8 mouse cellular contexts compared by ENCODE assay signal in the genomic region with DNA sequence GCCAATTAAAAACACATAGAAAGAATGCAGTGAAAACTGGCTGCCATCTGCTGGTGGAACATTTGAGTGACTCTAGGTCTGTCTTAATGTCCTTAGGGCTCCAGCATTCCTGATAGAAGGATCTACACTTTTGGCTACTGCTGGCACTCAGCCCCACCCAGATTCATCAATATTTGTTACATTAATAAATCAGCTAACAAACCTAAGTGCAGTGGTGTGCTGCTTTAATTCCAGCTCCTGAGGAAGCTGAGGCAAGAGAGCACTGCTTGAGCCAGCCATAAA. TPM values are rescaled to one million over a fixed set of nuclear protein-coding genes. Genes with fewer than 3 reads are reported as not detected.
A peak's percentile ranks its signal among the peaks of the same experiment; 100 is the strongest.
DNase-seq lines count a peak whose midpoint lies in the region; ATAC-seq and TF ChIP-seq lines count a peak whose summit lies in the region.

No protein-coding gene starts in this region.

- ATAC-seq in granulocyte monocyte progenitor cell, adult 5-6 weeks (replicated peaks; ENCODE audit: poor library complexity, severe bottlenecking), result peak; percentile 41
- peak; percentile 79; the same call in 1 of the 2 replicates for ATAC-seq in stomach, embryonic 16.5 days (ENCODE audit: insufficient read depth, low FRiP score)

- no peaks in the 10 kb centered on the region for H3K36me3 ChIP-seq in thymus, adult 2 months (ENCODE audit: control insufficient read depth, insufficient read depth, low read length)
- no peaks in the 10 kb centered on the region for H3K36me3 ChIP-seq in stomach, embryonic 16.5 days (ENCODE audit: control insufficient read depth, insufficient read depth, low read length)

- TF ChIP-seq POLR2A in thymus, adult 2 months (IDR thresholded peaks at IDR 0.05; ENCODE audit: control insufficient read depth, extremely low read depth, insufficient read depth, low read length, poor library complexity), result no peak

- TF ChIP-seq CTCF in thymus, adult 2 months (IDR thresholded peaks at IDR 0.05; ENCODE audit: borderline replicate concordance, control insufficient read depth, extremely low read depth, insufficient read depth, low read length, poor library complexity), result no peak

- intact Hi-C loops in left cerebral cortex, postnatal 36 days (cut with DNase I), result loop anchor here (2.0 kb wide), 1 partner anchor 97 kb away; no protein-coding TSS in a partner anchor

- no peaks in the 10 kb centered on the region for H3K27me3 ChIP-seq in thymus, adult 2 months (ENCODE audit: control insufficient read depth, insufficient read depth, low read length)
- H3K27me3 ChIP-seq in stomach, embryonic 16.5 days (ENCODE audit: control insufficient read depth, insufficient read depth, low read length), result no peaks in the 10 kb centered on the region

- H3K27ac ChIP-seq in thymus, adult 2 months (ENCODE audit: control insufficient read depth, insufficient read depth, low read length), result no peak overlapping the region
- no peak overlapping the region; the same call in 1 of the 2 replicates for H3K27ac ChIP-seq in stomach, embryonic 16.5 days (ENCODE audit: low read length)

- H3K4me2 ChIP-seq in stomach, embryonic 16.5 days (ENCODE audit: low read depth, low read length), result peak overlapping the region; percentile 41

- DNase-seq in thymus, adult 2 months, result peak; percentile 22
- DNase-seq in thymus, postnatal 0 days (ENCODE audit: low spot score), result no peak
- peak; percentile 67 for DNase-seq in cerebellum, postnatal 10 days
- peak; percentile 71 for DNase-seq in kidney, adult 18-20 months
- DNase-seq in left cerebral cortex, postnatal 36 days (ENCODE audit: low spot score in 2 of 2), result peak; percentile 26 to 46
- DNase-seq in mesoderm, embryonic 11.5 days (ENCODE audit: low read depth, low spot score), result peak; percentile 27

- 0 out of 2 replicates have a peak overlapping the region, but pooled peaks have one; percentile 19 for H3K9ac ChIP-seq in stomach, embryonic 16.5 days (ENCODE audit: low read length)

- peaks cover 11% of the 10 kb centered on the region for H3K4me1 ChIP-seq in thymus, adult 2 months (replicated peaks; ENCODE audit: control insufficient read depth, insufficient read depth, low read length)
- H3K4me1 ChIP-seq in stomach, embryonic 16.5 days (ENCODE audit: control insufficient read depth, insufficient read depth, low read length), result no peaks in the 10 kb centered on the region

- H3K9me3 ChIP-seq in stomach, embryonic 16.5 days (replicated peaks; ENCODE audit: control insufficient read depth, low read length), result no peaks in the 10 kb centered on the region

- H3K4me3 ChIP-seq in thymus, adult 2 months (ENCODE audit: control insufficient read depth, insufficient read depth, low read length), result no peak overlapping the region
- H3K4me3 ChIP-seq in stomach, embryonic 16.5 days (replicated peaks; ENCODE audit: low read length), result 0 out of 2 replicates have a peak overlapping the region, but pooled peaks have one; percentile 11

RNA-seq across cellular contexts. Expression of a gene that starts 32.7 kb away (rescaled TPM):
- polyA plus RNA-seq in thymus, adult 2 months (2012; rRNA removed), result 28.9 and 29.2 TPM in 2 replicates
- 77.5 and 89.0 TPM in 2 replicates for polyA plus RNA-seq in thymus, postnatal 0 days (2015; fragmentation: Nextera tagmentation; extraction: Ambion mirVana)
- total RNA-seq in granulocyte monocyte progenitor cell, adult 5-6 weeks (2014; fragmentation: Nextera tagmentation), result 55.5 and 62.8 TPM in 2 replicates
- total RNA-seq in granulocyte monocyte progenitor cell, adult 5-6 weeks (2017), result 50.5 and 52.5 TPM in 2 replicates
- 10 to 100 TPM; 30.0 to 33.0 TPM for total RNA-seq in left cerebral cortex, postnatal 36 days (2021)
- 188 and 195 TPM in 2 replicates for polyA plus RNA-seq in stomach, embryonic 16.5 days (2015; fragmentation: Nextera tagmentation; extraction: Ambion mirVana)

RNA-seq across cellular contexts. Expression of a gene that starts 49.4 kb away (rescaled TPM):
- polyA plus RNA-seq in thymus, adult 2 months (2012; rRNA removed), result 3.7 and 4.0 TPM in 2 replicates
- polyA plus RNA-seq in thymus, postnatal 0 days (2015; fragmentation: Nextera tagmentation; extraction: Ambion mirVana), result 15.3 and 20.8 TPM in 2 replicates
- not detected in 2 replicates for total RNA-seq in granulocyte monocyte progenitor cell, adult 5-6 weeks (2014; fragmentation: Nextera tagmentation)
- total RNA-seq in granulocyte monocyte progenitor cell, adult 5-6 weeks (2017), result not detected in 2 replicates
- under 1 TPM in 1 of 2 experiments, not detected in 1; 0.84 TPM for total RNA-seq in left cerebral cortex, postnatal 36 days (2021)
- 20.9 and 498 TPM in 2 replicates for polyA plus RNA-seq in stomach, embryonic 16.5 days (2015; fragmentation: Nextera tagmentation; extraction: Ambion mirVana)
